Mouse (Mus musculus): ENCODE measurements at regions not wholly inside any gene's neighbourhood (a gene's known extent, or its start where the extent isn't known, plus 50 kb on each side); places are given as distances from the start of the nearest gene placed in this dataset.

- TF ChIP-seq CTCF (IDR thresholded peaks at IDR 0.05; ENCODE audit: extremely low read depth, insufficient read depth, low read length) (no peak), POLR2A (IDR thresholded peaks at IDR 0.05; ENCODE audit: extremely low read depth, insufficient read depth, low read length) (no peak)
Measured at GRCm38 (mm10) chr14:58543140-58543767, 472.9 kb downstream of the Fgf9 start.
